Mouse (Mus musculus) midbrain, embryonic 14.5 days (tissue): ENCODE measurements around the gene Ipo13. TPM values are rescaled to one million over a fixed set of nuclear protein-coding genes. Genes with fewer than 3 reads are reported as not detected.

Experiments
- ATAC-seq: fragments of 200-750 bp; cut with Nextera tagmentation; 2 replicates; pipeline ENCODE4 v1.8.0; 2017; ENCODE audit warnings: moderate number of reproducible peaks, moderate library complexity; ENCODE audit not compliant: low FRiP score, low TSS enrichment
- DNase-seq: peaks from one replicate; pipeline ENCODE4 v3.0.0-alpha.2; 2015
- H3K27ac ChIP-seq: fragments of 300-500 bp; sonication (generic); replicated peaks from 2 replicates; pipeline ENCODE4 v1.5.1; 2014; ENCODE audit warnings: mild to moderate bottlenecking, low read depth, low read length, moderate library complexity
- H3K27me3 ChIP-seq: fragments of 300-500 bp; sonication (generic); 2 replicates; pipeline ENCODE4 v1.6.1; 2014; ENCODE audit warnings: low read length, control low read depth, mixed read lengths; ENCODE audit not compliant: control insufficient read depth, insufficient read depth
- H3K36me3 ChIP-seq: fragments of 300-500 bp; sonication (generic); 2 replicates; pipeline ENCODE4 v1.6.1; 2014; ENCODE audit warnings: low read length, control low read depth; ENCODE audit not compliant: control insufficient read depth, insufficient read depth
- H3K4me1 ChIP-seq: fragments of 300-500 bp; sonication (generic); 2 replicates; pipeline ENCODE4 v1.6.1; 2014; ENCODE audit warnings: mild to moderate bottlenecking, antibody characterized with exemption, low read length, control low read depth; ENCODE audit not compliant: control insufficient read depth, insufficient read depth
- H3K4me2 ChIP-seq: fragments of 300-500 bp; sonication (generic); 2 replicates; pipeline ENCODE4 v1.6.1; 2014; ENCODE audit warnings: mild to moderate bottlenecking, low read length, moderate library complexity
- H3K4me3 ChIP-seq: fragments of 300-500 bp; sonication (generic); replicated peaks from 2 replicates; pipeline ENCODE4 v1.5.1; 2014; ENCODE audit warnings: low read depth, low read length
- H3K9ac ChIP-seq: fragments of 300-500 bp; sonication (generic); replicated peaks from 2 replicates; pipeline ENCODE4 v1.6.1; 2014; ENCODE audit warnings: mild to moderate bottlenecking, low read length, moderate library complexity
- H3K9me3 ChIP-seq: fragments of 300-500 bp; sonication (generic); 2 replicates; pipeline ENCODE4 v1.6.1; 2016; ENCODE audit warnings: low read length, control low read depth, mixed read lengths; ENCODE audit not compliant: control insufficient read depth
- WGBS: fragments of 180-500 bp; shearing (Covaris S2); extraction: QIAGEN DNeasy Blood & Tissue Kit; methylation state at CpG from one replicate; pipeline ENCODE4 v1.1.7; 2014; 5-methylcytosine and 5-hydroxymethylcytosine counted together
- polyA plus RNA-seq: library from polyadenylated mRNA; unstranded; fragments of >200 nt; fragmentation: Nextera tagmentation; extraction: Ambion mirVana; gene quantifications from 2 replicates; pipeline ENCODE4 v1.2.1, GENCODE M21; 2014

Gene Ipo13
- polyA plus RNA-seq, 1 experiment from 2014 or later, result 62.7 TPM

DNA sequence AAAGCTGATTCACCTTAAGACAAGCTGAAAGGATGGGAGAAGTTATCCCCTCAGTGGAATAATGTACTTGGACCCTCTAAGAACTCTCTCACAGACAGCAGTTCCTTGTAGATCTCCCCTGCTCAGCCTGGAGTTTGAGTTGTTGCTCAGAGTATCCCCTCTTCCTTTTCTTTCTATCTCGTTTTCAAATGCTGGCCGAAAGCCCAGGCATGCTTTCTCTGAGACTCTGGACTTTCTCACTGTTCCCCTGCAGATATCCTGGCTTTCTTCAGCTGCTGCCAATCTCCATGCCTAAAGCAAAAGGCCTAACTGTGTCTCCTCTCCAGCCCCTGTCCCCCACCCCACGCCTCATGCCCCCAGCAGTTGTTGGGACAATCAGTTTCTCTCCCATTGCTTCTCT, 3.5 kb upstream of the Ipo13 start:
- no peak overlapping the region for H3K4me3 ChIP-seq
- no peak for DNase-seq
- 75% methylated on average over 3 of the region's 3 CpGs for WGBS
- H3K9me3 ChIP-seq, result no peaks in the 10 kb centered on the region
- ATAC-seq, result no peak
- no peaks in the 10 kb centered on the region for H3K27me3 ChIP-seq
- no peak overlapping the region for H3K27ac ChIP-seq
- H3K36me3 ChIP-seq, result no peaks in the 10 kb centered on the region
- no peak overlapping the region for H3K4me2 ChIP-seq
- no peak overlapping the region for H3K9ac ChIP-seq
- H3K4me1 ChIP-seq, result peaks cover 18% of the 10 kb centered on the region

DNA sequence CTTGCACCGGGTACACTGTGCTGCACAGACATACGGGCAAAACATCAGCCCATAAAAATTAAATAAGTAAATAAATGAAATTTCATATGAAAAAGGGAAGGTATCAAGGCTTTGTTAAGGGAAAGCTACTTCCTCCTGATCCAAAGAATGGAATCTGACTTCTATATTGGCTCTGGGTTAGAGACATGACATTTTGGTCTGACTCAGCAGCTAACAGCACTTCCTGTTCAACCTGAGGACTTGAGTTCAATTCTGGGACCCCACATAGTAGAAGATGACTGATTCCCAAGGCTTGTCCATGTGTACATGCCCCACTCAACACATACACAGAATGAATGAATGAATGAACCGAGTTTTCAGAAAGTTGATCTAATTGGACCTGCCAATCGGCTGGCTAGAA, 3.0 kb upstream of the Ipo13 start:
- H3K4me1 ChIP-seq, result peaks cover 22% of the 10 kb centered on the region
- WGBS, result 94% methylated on average over 4 of the region's 4 CpGs
- no peak for DNase-seq

DNA sequence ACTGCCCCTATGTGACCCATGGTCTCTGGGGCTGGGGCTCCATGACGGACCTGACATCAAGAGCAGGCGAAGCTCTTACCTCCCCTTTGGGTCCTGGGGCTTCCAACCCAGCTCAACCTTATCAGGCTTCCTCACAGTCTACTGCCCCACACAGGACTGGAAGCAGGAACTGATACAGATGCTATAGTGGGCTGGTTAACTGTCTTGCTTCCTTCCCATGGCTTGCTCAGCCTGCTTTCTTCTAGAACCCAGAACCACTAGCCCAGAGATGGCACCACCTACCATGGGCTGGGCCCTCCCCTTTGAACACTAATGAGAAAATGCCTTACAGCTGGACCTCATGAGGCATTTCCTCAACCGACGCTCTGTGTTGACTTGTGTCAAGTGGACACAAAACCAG, 2.6 kb upstream of the Ipo13 start:
- WGBS, result 97% methylated on average over 4 of the region's 4 CpGs
- ATAC-seq (no peak), DNase-seq (no peak)
- no peaks in the 10 kb centered on the region for H3K27me3 ChIP-seq
- no peak overlapping the region for H3K9ac ChIP-seq
- no peaks in the 10 kb centered on the region for H3K9me3 ChIP-seq
- no peak overlapping the region for H3K4me2 ChIP-seq
- H3K36me3 ChIP-seq, result no peaks in the 10 kb centered on the region
- no peak overlapping the region for H3K4me3 ChIP-seq
- H3K27ac ChIP-seq, result no peak overlapping the region
- H3K4me1 ChIP-seq, result peaks cover 27% of the 10 kb centered on the region

More for the DNA sequence above, 3.0 kb upstream of the Ipo13 start:
- Histone ChIP-seq H3K27me3 (no peaks in the 10 kb centered on the region), H3K9ac (no peak overlapping the region), H3K4me3 (no peak overlapping the region), H3K27ac (no peak overlapping the region), H3K36me3 (no peaks in the 10 kb centered on the region), H3K9me3 (no peaks in the 10 kb centered on the region), H3K4me2 (no peak overlapping the region)
- no peak for ATAC-seq

DNA sequence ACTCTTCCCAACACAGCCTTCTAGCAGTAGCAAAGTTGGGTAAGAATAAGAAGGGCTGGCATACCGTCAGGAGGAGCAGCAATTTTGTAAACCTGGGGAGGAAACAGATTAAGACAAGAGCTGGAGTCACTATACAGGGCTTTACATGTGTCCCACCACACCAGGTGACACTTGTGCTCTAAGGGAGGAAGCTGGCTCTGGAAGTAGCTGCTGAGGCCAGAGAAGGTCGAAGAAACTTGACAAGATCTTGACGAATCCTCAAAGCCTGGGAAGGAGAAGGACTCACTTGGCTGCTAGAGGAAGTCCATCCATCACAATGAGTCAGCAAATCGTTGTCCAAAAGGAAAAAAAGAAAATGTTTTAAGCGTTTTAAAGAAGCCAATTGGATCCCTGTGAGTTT, 1.6 kb upstream of the Ipo13 start:
- 93% methylated on average over 5 of the region's 5 CpGs for WGBS
- Histone ChIP-seq H3K4me3 (no peak overlapping the region), H3K9ac (no peak overlapping the region), H3K27ac (no peak overlapping the region), H3K4me1 (peaks cover 29% of the 10 kb centered on the region), H3K4me2 (peak overlapping the region; percentile 99), H3K9me3 (no peaks in the 10 kb centered on the region), H3K27me3 (no peaks in the 10 kb centered on the region), H3K36me3 (peaks cover 9% of the 10 kb centered on the region)
- ATAC-seq (no peak), DNase-seq (no peak)

DNA sequence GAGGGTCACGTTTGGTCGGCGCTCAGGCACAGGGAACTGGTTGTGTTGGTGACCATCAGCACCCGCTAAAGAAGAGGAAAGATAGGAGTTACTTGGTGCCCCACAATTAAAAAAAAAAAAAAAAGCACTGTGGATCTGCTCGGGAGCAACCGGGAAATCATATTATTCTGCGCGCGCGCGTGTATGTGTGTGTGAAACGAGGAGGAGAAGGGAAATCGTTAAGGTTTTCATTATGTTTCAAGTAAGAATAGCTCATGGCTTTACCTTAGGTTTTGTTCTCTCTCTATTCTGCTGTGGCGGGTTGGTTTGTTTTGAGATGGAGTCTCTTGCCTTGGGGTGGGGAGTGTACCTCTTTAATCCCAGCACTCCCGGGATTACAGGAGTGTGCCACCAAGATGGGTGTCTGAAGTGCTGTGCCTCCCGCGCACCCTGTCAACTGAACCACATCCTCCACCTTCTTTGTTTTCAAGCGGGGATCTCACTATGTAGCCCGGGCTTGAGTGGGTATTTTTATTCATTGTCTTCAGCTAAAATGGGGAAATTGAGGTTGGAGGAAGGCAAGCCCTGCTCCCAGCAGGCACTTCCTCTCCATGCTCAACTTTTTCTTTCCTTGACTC, 798 bp upstream of the Ipo13 start:
- Histone ChIP-seq H3K9me3 (no peaks in the 10 kb centered on the region), H3K4me3 (peak overlapping the region; percentile 85), H3K27me3 (no peaks in the 10 kb centered on the region), H3K27ac (peak overlapping the region; percentile 87; the same call in 1 of the 2 replicates), H3K36me3 (peaks cover 17% of the 10 kb centered on the region), H3K4me1 (peaks cover 30% of the 10 kb centered on the region), H3K4me2 (peak overlapping the region; percentile 99), H3K9ac (peak overlapping the region; percentile 87)
- DNase-seq (no peak), ATAC-seq (no peak)
- WGBS, result 4% methylated on average over 19 of the region's 19 CpGs

DNA sequence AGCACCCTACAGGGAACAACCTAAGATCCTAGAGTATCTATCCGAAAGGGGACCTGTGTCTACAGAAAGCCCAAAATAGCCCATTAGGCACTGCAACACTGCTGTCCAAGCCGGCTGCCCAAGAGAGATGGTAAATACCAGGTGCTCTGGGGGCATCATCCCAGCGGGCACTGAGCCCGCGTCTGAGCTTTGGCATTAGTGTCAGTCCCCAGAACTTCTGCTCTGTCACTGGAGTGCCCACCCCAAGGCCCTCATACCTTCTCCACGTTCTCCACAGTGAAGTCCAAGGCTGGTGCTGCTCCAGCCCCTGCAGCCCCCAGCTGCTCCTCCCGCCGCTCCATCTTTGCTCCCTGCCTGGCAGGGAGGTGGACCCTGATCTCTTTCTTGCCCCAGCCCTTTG, 768 bp downstream of the Ipo13 start:
- WGBS, result 11% methylated on average over 8 of the region's 8 CpGs
- Histone ChIP-seq H3K27ac (0 out of 2 replicates have a peak overlapping the region, but pooled peaks have one; percentile 87), H3K9me3 (no peaks in the 10 kb centered on the region), H3K4me1 (peaks cover 46% of the 10 kb centered on the region), H3K36me3 (peaks cover 17% of the 10 kb centered on the region), H3K9ac (peak overlapping the region; percentile 87), H3K4me2 (peak overlapping the region; percentile 99), H3K4me3 (peak overlapping the region; percentile 85), H3K27me3 (no peaks in the 10 kb centered on the region)
- ATAC-seq (no peak), DNase-seq (no peak)

DNA sequence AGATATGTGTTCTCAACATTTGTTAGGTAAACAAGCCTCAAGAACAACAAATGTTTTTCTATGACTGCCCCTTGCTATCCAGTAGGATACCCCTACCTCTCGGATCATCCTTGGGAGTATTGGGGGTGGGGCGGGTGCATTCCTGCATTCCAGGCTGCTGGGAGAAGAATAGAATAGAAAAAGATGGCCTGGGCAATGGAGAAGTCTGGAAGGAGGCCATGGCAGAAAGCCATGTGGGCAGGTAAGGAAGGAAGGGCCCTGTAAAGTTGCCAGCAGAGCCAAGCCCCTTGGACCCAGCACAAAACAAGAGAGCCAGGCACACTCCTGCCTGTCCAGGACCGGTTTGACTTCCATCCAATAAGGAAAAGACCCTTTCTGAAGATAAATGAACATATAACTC, 1.4 kb downstream of the Ipo13 start:
- peak overlapping the region; percentile 85 for H3K4me3 ChIP-seq
- H3K4me2 ChIP-seq, result peak overlapping the region; percentile 99
- no peaks in the 10 kb centered on the region for H3K27me3 ChIP-seq
- WGBS, result 46% methylated on average over 3 of the region's 3 CpGs
- DNase-seq (no peak), ATAC-seq (no peak)
- H3K9me3 ChIP-seq, result no peaks in the 10 kb centered on the region
- peak overlapping the region; percentile 3; the same call in 1 of the 2 replicates for H3K9ac ChIP-seq
- peaks cover 52% of the 10 kb centered on the region for H3K4me1 ChIP-seq
- no peak overlapping the region for H3K27ac ChIP-seq
- peaks cover 17% of the 10 kb centered on the region for H3K36me3 ChIP-seq

DNA sequence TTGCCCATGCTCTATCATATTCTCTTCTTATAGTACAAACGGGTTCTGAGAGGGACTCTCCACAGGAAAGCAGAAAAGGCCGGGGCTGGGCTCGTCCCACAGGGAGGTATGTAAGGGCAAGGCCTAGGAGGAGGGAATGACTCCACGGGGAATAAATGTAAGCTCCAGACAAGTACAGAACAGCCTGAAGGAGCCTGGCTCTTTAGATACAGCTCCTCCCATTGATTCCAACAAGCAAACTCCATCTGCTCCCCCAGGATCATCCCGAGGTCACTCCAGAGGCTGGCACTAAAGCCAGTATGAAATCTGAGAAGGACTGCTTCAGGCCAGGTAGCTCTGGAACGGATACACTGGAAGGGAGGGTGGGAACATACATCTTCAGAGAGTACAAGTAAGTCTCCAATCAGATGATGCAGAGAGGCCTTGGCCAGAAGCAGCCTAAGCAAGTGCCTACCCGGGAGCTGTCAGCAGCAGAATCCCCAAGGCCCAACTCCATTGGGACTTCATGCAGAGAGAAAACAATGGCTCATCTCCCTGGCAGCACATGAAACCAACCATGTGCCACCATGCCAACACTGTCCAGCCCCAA, 2.0 kb downstream of the Ipo13 start:
- 63% methylated on average over 7 of the region's 7 CpGs for WGBS
- Histone ChIP-seq H3K4me1 (peaks cover 58% of the 10 kb centered on the region), H3K9ac (peak overlapping the region; percentile 3; the same call in 1 of the 2 replicates)

DNA sequence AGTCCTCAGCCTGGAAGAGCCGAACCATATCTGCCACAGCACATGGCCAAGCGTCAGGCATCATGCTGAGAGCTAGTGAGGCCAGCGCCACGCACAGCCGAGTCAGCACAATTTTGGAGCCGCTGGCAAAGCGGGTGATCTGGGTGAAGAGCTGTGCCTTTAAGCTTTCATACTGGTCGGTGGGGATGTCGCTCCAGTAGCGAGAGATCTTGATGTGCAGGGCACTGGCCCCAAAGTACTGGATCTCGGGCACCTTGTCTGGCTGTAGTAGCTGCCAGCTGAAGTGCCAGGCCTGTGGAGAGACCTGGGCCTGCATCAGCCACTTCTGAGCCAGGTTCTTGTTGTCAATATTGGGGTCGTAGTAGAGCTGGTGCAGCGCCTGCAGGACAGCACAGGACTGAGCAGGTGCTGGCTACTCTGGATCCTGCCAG, 2.7 kb downstream of the Ipo13 start:
- no peak overlapping the region for H3K27ac ChIP-seq
- no peaks in the 10 kb centered on the region for H3K27me3 ChIP-seq
- peaks cover 17% of the 10 kb centered on the region for H3K36me3 ChIP-seq
- no peak overlapping the region for H3K4me3 ChIP-seq
- no peak overlapping the region for H3K4me2 ChIP-seq
- no peak overlapping the region for H3K9ac ChIP-seq
- DNase-seq (no peak), ATAC-seq (no peak)
- peaks cover 59% of the 10 kb centered on the region for H3K4me1 ChIP-seq
- no peaks in the 10 kb centered on the region for H3K9me3 ChIP-seq
- WGBS, result 91% methylated on average over 13 of the region's 13 CpGs

More for the DNA sequence above, 2.0 kb downstream of the Ipo13 start:
- no peaks in the 10 kb centered on the region for H3K9me3 ChIP-seq
- no peak for DNase-seq
- no peaks in the 10 kb centered on the region for H3K27me3 ChIP-seq
- H3K4me2 ChIP-seq, result peak overlapping the region; percentile 99
- no peak overlapping the region for H3K27ac ChIP-seq
- ATAC-seq, result no peak
- peaks cover 17% of the 10 kb centered on the region for H3K36me3 ChIP-seq
- H3K4me3 ChIP-seq, result peak overlapping the region; percentile 85
